9 mouse cellular contexts compared by ENCODE assay signal in the genomic region with DNA sequence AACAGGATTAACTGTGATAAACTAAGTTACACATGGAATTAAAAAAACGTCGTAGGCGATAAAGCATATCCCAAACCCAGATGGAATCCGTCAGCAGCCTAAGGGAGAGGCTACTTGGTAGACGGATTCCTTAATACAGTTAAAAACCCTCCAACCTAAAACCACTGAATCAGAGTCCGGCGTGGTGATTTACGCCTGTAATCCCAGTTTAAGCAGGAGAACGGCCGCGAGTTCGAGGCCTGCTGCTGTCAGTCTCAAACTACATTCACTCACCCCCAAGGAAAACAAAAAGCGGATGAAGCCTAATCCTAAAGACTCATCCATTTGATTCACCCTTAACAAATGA. TPM values are rescaled to one million over a fixed set of nuclear protein-coding genes. Genes with fewer than 3 reads are reported as not detected.
DNase-seq lines count a peak whose midpoint lies in the region; ATAC-seq and TF ChIP-seq lines count a peak whose summit lies in the region.
"Had no signal": no experiment of that assay in that cellular context is flagged by ENCODE, and none has a peak within 500 bp of the region (broad histone marks: within the 10 kb centered on the region; RNA-seq: fewer than 3 reads in every experiment).

No protein-coding gene starts in this region.

- ATAC-seq in forebrain, embryonic 16.5 days: peak; percentile 13
- peak; percentile 13 for ATAC-seq in lung, embryonic 16.5 days (ENCODE audit: low read depth)
- ATAC-seq in stomach, embryonic 15.5 days (ENCODE audit: insufficient read depth, low FRiP score, low read depth): no peak

- peak overlapping the region; percentile 79 for H3K4me2 ChIP-seq in forebrain, embryonic 16.5 days (ENCODE audit: low read length)
- peak overlapping the region; percentile 69 for H3K4me2 ChIP-seq in lung, embryonic 16.5 days (ENCODE audit: low read depth, low read length)
- H3K4me2 ChIP-seq in stomach, embryonic 15.5 days: peak overlapping the region; percentile 61

- WGBS in forebrain, embryonic 16.5 days: 2% methylated on average over 13 of the region's 13 CpGs
- 3% methylated on average over 13 of the region's 13 CpGs for WGBS in lung, embryonic 16.5 days
- WGBS in stomach, embryonic 15.5 days: 2% methylated on average over 13 of the region's 13 CpGs

- peak; percentile 13 to 65 for DNase-seq in heart, adult 18-20 months
- no peak for DNase-seq in heart, adult 8-10 months (ENCODE audit: low spot score)
- DNase-seq in brain, embryonic 14.5 days (ENCODE audit: low read depth): peak; percentile 45
- peak; percentile 36 for DNase-seq in kidney, adult 18-20 months
- no peak for DNase-seq in right cerebral cortex, postnatal 36 days (ENCODE audit: low spot score in 2 of 2)

- TF ChIP-seq CTCF in brain, embryonic 14.5 days (IDR thresholded peaks at IDR 0.05; ENCODE audit: borderline replicate concordance, extremely low read depth, insufficient read depth, insufficient read length): no peak

- H3K36me3 ChIP-seq in forebrain, embryonic 16.5 days (ENCODE audit: control insufficient read depth, insufficient read depth): no peaks in the 10 kb centered on the region
- no peaks in the 10 kb centered on the region for H3K36me3 ChIP-seq in lung, embryonic 16.5 days (ENCODE audit: control insufficient read depth, insufficient read depth, low read length)
- no peaks in the 10 kb centered on the region for H3K36me3 ChIP-seq in stomach, embryonic 15.5 days

- 0 out of 2 replicates have a peak overlapping the region, but pooled peaks have one; percentile 1 for H3K27ac ChIP-seq in forebrain, embryonic 16.5 days (ENCODE audit: low read length)
- peak overlapping the region; percentile 79 for H3K27ac ChIP-seq in lung, embryonic 16.5 days (ENCODE audit: low read length)
- peak overlapping the region; percentile 63 for H3K27ac ChIP-seq in stomach, embryonic 15.5 days

- H3K9me3 ChIP-seq in forebrain, embryonic 16.5 days (ENCODE audit: control insufficient read depth, low read length): no peaks in the 10 kb centered on the region
- no peaks in the 10 kb centered on the region for H3K9me3 ChIP-seq in lung, embryonic 16.5 days (ENCODE audit: control insufficient read depth, low read length)
- no peaks in the 10 kb centered on the region for H3K9me3 ChIP-seq in stomach, embryonic 15.5 days

- peak overlapping the region; percentile 58 for H3K4me3 ChIP-seq in forebrain, embryonic 16.5 days (replicated peaks; ENCODE audit: low read length)
- peak overlapping the region; percentile 61 for H3K4me3 ChIP-seq in lung, embryonic 16.5 days (ENCODE audit: low read length)
- peak overlapping the region; percentile 52 for H3K4me3 ChIP-seq in stomach, embryonic 15.5 days (replicated peaks)

- no peak for TF ChIP-seq POLR2A in brain, embryonic 14.5 days (IDR thresholded peaks at IDR 0.05; ENCODE audit: borderline replicate concordance, extremely low read depth, insufficient read depth, insufficient read length, poor library complexity, severe bottlenecking)

- H3K4me1 ChIP-seq in forebrain, embryonic 16.5 days (replicated peaks; ENCODE audit: control insufficient read depth, insufficient read depth, low read length): peaks cover 12% of the 10 kb centered on the region
- peaks cover 5% of the 10 kb centered on the region; the same call in 1 of the 2 replicates for H3K4me1 ChIP-seq in lung, embryonic 16.5 days (replicated peaks; ENCODE audit: control insufficient read depth, insufficient read depth, low read length)
- no peaks in the 10 kb centered on the region for H3K4me1 ChIP-seq in stomach, embryonic 15.5 days

- no peaks in the 10 kb centered on the region; the same call in 1 of the 2 replicates for H3K27me3 ChIP-seq in forebrain, embryonic 16.5 days (replicated peaks; ENCODE audit: control insufficient read depth, insufficient read depth, low read length)
- no peaks in the 10 kb centered on the region for H3K27me3 ChIP-seq in lung, embryonic 16.5 days (ENCODE audit: control insufficient read depth, insufficient read depth, low read depth, low read length)
- no peaks in the 10 kb centered on the region for H3K27me3 ChIP-seq in stomach, embryonic 15.5 days (replicated peaks)

- H3K9ac ChIP-seq in forebrain, embryonic 16.5 days (replicated peaks; ENCODE audit: low read depth, low read length): no peak overlapping the region; the same call in 1 of the 2 replicates
- peak overlapping the region; percentile 81 for H3K9ac ChIP-seq in lung, embryonic 16.5 days (ENCODE audit: low read length)
- H3K9ac ChIP-seq in stomach, embryonic 15.5 days: no peak overlapping the region

RNA-seq across cellular contexts. Expression of a gene that starts 7.5 kb away (rescaled TPM):
- not detected for total RNA-seq in heart, adult 18-20 months (2021)
- total RNA-seq in heart, adult 8-10 months (2022): not detected
- polyA plus RNA-seq in brain, embryonic 14.5 days (2012; rRNA removed): not detected in 2 replicates
- not detected in 2 replicates for polyA plus RNA-seq in forebrain, embryonic 16.5 days (2015; fragmentation: Nextera tagmentation; extraction: Ambion mirVana)
- not detected in 2 replicates for polyA plus RNA-seq in lung, embryonic 16.5 days (2015; fragmentation: Nextera tagmentation; extraction: Ambion mirVana)
- polyA plus RNA-seq in stomach, embryonic 15.5 days (2015; fragmentation: Nextera tagmentation; extraction: Ambion mirVana): not detected in 2 replicates
- polyA plus RNA-seq: large intestine, adult 2 months had no signal

Comparison
In these comparisons a context has a peak if more than half of its experiments do, and no peak if none do; other contexts are left out.
1. DNase-seq: peak in heart, adult 18-20 months (2 of 2), brain, embryonic 14.5 days (single experiment) and kidney, adult 18-20 months (single experiment); none in heart, adult 8-10 months (single experiment) and right cerebral cortex, postnatal 36 days (0 of 2).
2. H3K27ac ChIP-seq: peak in every context shown above with its lines; median percentile 79 in lung, embryonic 16.5 days; 63 in stomach, embryonic 15.5 days; 1 in forebrain, embryonic 16.5 days.
3. Peak in every context shown above with its lines, with median percentiles within 50 percentile points of each other: H3K4me2 ChIP-seq and H3K4me3 ChIP-seq.